Mouse (Mus musculus): ENCODE measurements around the gene Rlbp1.

- no peak for TF ChIP-seq CTCF (conservative IDR thresholded peaks at IDR 0.05; ENCODE audit: low read length)
- no peak for TF ChIP-seq NANOG (IDR thresholded peaks at IDR 0.05; ENCODE audit: borderline replicate concordance, low read length)
- no peak for TF ChIP-seq POU5F1 (IDR thresholded peaks at IDR 0.05; ENCODE audit: borderline replicate concordance, low read length)
Measured at GRCm38 (mm10) chr7:79359183-79359435, 27.7 kb downstream of the Rlbp1 start.
